Mouse (Mus musculus): ENCODE measurements around the gene Btbd35f3.
"Not testable (repeated sequence)": the region's sequence is repeated elsewhere in the genome, so short reads cannot be mapped to it uniquely, and the experiment has no call there.

Gene Btbd35f3

DNA sequence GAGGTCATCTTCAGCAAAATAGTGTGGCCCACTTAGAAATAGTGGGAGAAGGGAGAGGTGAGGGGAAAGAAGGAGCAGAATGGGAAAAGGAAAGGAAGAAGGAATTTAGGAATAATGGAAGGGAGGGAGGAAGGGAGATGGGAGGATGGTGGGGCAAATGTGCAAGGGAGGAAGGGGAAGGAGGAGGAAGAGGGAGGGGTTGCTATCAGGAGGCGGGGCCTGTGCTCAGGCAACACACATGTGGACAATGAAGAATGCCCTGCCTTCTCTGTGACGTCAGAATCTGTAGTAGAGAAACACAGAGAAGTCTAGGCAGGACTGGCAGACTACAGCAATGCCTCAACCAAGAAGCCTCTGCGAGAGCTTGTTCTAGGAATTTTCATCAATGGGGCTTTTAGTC is at the start of gene Btbd35f3:
TSS of gene Btbd35f3 (plus strand) at position 301 of the 400 bp plus-strand sequence.
- not testable (repeated sequence) for DNase-seq
